Mouse (Mus musculus) cortical plate, adult 2 months (tissue): Measurements from ENCODE around the gene Olfr504.
"Not testable (repeated sequence)": the region's sequence is repeated elsewhere in the genome, so short reads cannot be mapped to it uniquely, and the experiment has no call there.

ENCODE experiments used
- CTCF ChIP-seq: fragments of 200-500 bp; IDR thresholded peaks from 2 replicates; pipeline ENCODE4 v1.5.1; 2011; ENCODE audit warnings: mild to moderate bottlenecking, control low read depth, low read length; ENCODE audit not compliant: insufficient read depth; ENCODE audit errors: extremely low read depth
- POLR2A ChIP-seq: fragments of 200-500 bp; IDR thresholded peaks from 2 replicates; pipeline ENCODE4 v1.6.1; 2011; ENCODE audit warnings: mild to moderate bottlenecking, low read length, control low read depth; ENCODE audit not compliant: insufficient read depth; ENCODE audit errors: extremely low read depth

- TF ChIP-seq CTCF, POLR2A: not testable (repeated sequence)
Measured at GRCm38 (mm10) chr7:108601916-108602315, 36.3 kb upstream of the Olfr504 start.
